Comparison of ENCODE assay signal across 8 mouse cellular contexts in genomic region chr4:154012132-154012882, GRCm38 (mm10). TPM values are rescaled to one million over a fixed set of nuclear protein-coding genes. Genes with fewer than 3 reads are reported as not detected.
DNase-seq lines count a peak whose midpoint lies in the region; ATAC-seq and TF ChIP-seq lines count a peak whose summit lies in the region.

No protein-coding gene starts in this region.

- peak overlapping the region; percentile 97 for H3K9ac ChIP-seq in heart, postnatal 0 days (replicated peaks; ENCODE audit: low read depth, low read length)
- peak overlapping the region; percentile 87 for H3K9ac ChIP-seq in liver, embryonic 15.5 days

- no peak for TF ChIP-seq POLR2A in thymus, adult 2 months (IDR thresholded peaks at IDR 0.05; ENCODE audit: control insufficient read depth, extremely low read depth, insufficient read depth, low read length, poor library complexity)

- peak overlapping the region; percentile 96 for H3K4me3 ChIP-seq in thymus, adult 2 months (ENCODE audit: control insufficient read depth, insufficient read depth, low read length)
- peak overlapping the region; percentile 99 for H3K4me3 ChIP-seq in heart, postnatal 0 days (ENCODE audit: low read depth, low read length)
- H3K4me3 ChIP-seq in liver, embryonic 15.5 days (replicated peaks), result peak overlapping the region; percentile 97

- H3K9me3 ChIP-seq in heart, postnatal 0 days (replicated peaks; ENCODE audit: control insufficient read depth, low read length), result no peaks in the 10 kb centered on the region
- no peaks in the 10 kb centered on the region for H3K9me3 ChIP-seq in liver, embryonic 15.5 days (replicated peaks)

- H3K4me1 ChIP-seq in thymus, adult 2 months (replicated peaks; ENCODE audit: control insufficient read depth, insufficient read depth, low read length), result peaks cover 23% of the 10 kb centered on the region
- peaks cover 17% of the 10 kb centered on the region for H3K4me1 ChIP-seq in heart, postnatal 0 days (ENCODE audit: control insufficient read depth, insufficient read depth)
- peaks cover 36% of the 10 kb centered on the region for H3K4me1 ChIP-seq in liver, embryonic 15.5 days (replicated peaks)

- no peaks in the 10 kb centered on the region for H3K27me3 ChIP-seq in thymus, adult 2 months (ENCODE audit: control insufficient read depth, insufficient read depth, low read length)
- no peaks in the 10 kb centered on the region for H3K27me3 ChIP-seq in heart, postnatal 0 days (ENCODE audit: control insufficient read depth, insufficient read depth, low read length)
- H3K27me3 ChIP-seq in liver, embryonic 15.5 days, result no peaks in the 10 kb centered on the region
- no peaks in the 10 kb centered on the region for H3K27me3 ChIP-seq in splenic B cell, adult 2 months (ENCODE audit: control insufficient read depth, insufficient read depth, low read length, poor library complexity, severe bottlenecking)

- WGBS in thymus, adult 2 months, result under 1% methylated on average over 55 of the region's 55 CpGs
- WGBS in heart, postnatal 0 days, result 2% methylated on average over 51 of the region's 55 CpGs
- WGBS in liver, embryonic 15.5 days (ENCODE audit: insufficient replicate concordance), result 1% methylated on average over 55 of the region's 55 CpGs

- peak; percentile 6; the same call in 1 of the 2 replicates for ATAC-seq in heart, postnatal 0 days (ENCODE audit: insufficient read depth, low read depth)
- no peak; the same call in 1 of the 2 replicates for ATAC-seq in liver, embryonic 15.5 days (ENCODE audit: insufficient read depth)

- TF ChIP-seq EP300 in heart, postnatal 0 days (IDR thresholded peaks at IDR 0.05; ENCODE audit: low read depth), result no peak

- H3K27ac ChIP-seq in thymus, adult 2 months (ENCODE audit: control insufficient read depth, insufficient read depth, low read length), result no peak overlapping the region
- H3K27ac ChIP-seq in heart, postnatal 0 days (ENCODE audit: low read depth), result peak overlapping the region; percentile 76
- peak overlapping the region; percentile 69 for H3K27ac ChIP-seq in liver, embryonic 15.5 days (replicated peaks)

- H3K36me3 ChIP-seq in thymus, adult 2 months (ENCODE audit: control insufficient read depth, insufficient read depth, low read length), result peaks cover 9% of the 10 kb centered on the region
- peaks cover 33% of the 10 kb centered on the region for H3K36me3 ChIP-seq in heart, postnatal 0 days (replicated peaks; ENCODE audit: control insufficient read depth, insufficient read depth, low read length)
- peaks cover 37% of the 10 kb centered on the region for H3K36me3 ChIP-seq in liver, embryonic 15.5 days (replicated peaks)
- H3K36me3 ChIP-seq in splenic B cell, adult 2 months (ENCODE audit: control insufficient read depth, insufficient read depth, low read length, poor library complexity, severe bottlenecking), result no peaks in the 10 kb centered on the region; the same call in 1 of the 2 replicates

- peak overlapping the region; percentile 98 for H3K4me2 ChIP-seq in heart, postnatal 0 days (ENCODE audit: low read depth, low read length)
- peak overlapping the region; percentile 86 for H3K4me2 ChIP-seq in liver, embryonic 15.5 days

- TF ChIP-seq CTCF in thymus, adult 2 months (IDR thresholded peaks at IDR 0.05; ENCODE audit: borderline replicate concordance, control insufficient read depth, extremely low read depth, insufficient read depth, low read length, poor library complexity), result no peak
- TF ChIP-seq CTCF in heart, postnatal 0 days (IDR thresholded peaks at IDR 0.05; ENCODE audit: low read depth), result no peak

- DNase-seq in adrenal gland, adult 2 months, result peak; percentile 48
- DNase-seq in adrenal gland, postnatal 4 days (ENCODE audit: low spot score in 2 of 2), result no peak
- no peak for DNase-seq in thymus, adult 2 months
- DNase-seq in thymus, adult 18-20 months, result no peak
- no peak for DNase-seq in heart, postnatal 0 days (ENCODE audit: low spot score)
- DNase-seq in splenic B cell, adult 2 months (ENCODE audit: low read depth, low spot score), result peak; percentile 26
- DNase-seq in frontal cortex, adult 2 months (ENCODE audit: extremely low spot score in 1 of 2, low spot score in 1 of 2), result no peak

RNA-seq across cellular contexts. Expression of gene Lrrc47, which starts 0.8 kb away (rescaled TPM):
- total RNA-seq in adrenal gland, adult 2 months (2021), result 10 to 100 TPM; 39.7 to 53.8 TPM
- polyA plus RNA-seq in adrenal gland, adult 2 months (2012; rRNA removed), result 75.9 and 89.1 TPM in 2 replicates
- total RNA-seq in adrenal gland, postnatal 4 days (2021), result 10 to 100 TPM; 64.2 to 65.6 TPM
- polyA plus RNA-seq in thymus, adult 2 months (2012; rRNA removed), result 118 and 144 TPM in 2 replicates
- 13.4 and 18.0 TPM in 2 replicates for total RNA-seq in heart, postnatal 0 days (2014; rRNA removed; ENCODE audit: low replicate concordance)
- polyA plus RNA-seq in heart, postnatal 0 days (2015; fragmentation: Nextera tagmentation; extraction: Ambion mirVana), result 11.1 and 12.2 TPM in 2 replicates
- 16.8 and 17.7 TPM in 2 replicates for polyA plus RNA-seq in liver, embryonic 15.5 days (2015; fragmentation: Nextera tagmentation; extraction: Ambion mirVana)
- polyA plus RNA-seq in frontal cortex, adult 2 months (2012; rRNA removed), result 49.0 and 51.1 TPM in 2 replicates

RNA-seq across cellular contexts. Expression of gene Smim1, which starts 13.7 kb away (rescaled TPM):
- total RNA-seq in adrenal gland, adult 2 months (2021), result 10 to 100 TPM; 54.7 to 69.5 TPM
- polyA plus RNA-seq in adrenal gland, adult 2 months (2012; rRNA removed), result 130 and 143 TPM in 2 replicates
- total RNA-seq in adrenal gland, postnatal 4 days (2021), result 10 to 100 TPM; 62.0 to 63.3 TPM
- 12.0 and 24.3 TPM in 2 replicates for polyA plus RNA-seq in thymus, adult 2 months (2012; rRNA removed)
- 15.9 and 26.5 TPM in 2 replicates for total RNA-seq in heart, postnatal 0 days (2014; rRNA removed; ENCODE audit: low replicate concordance)
- 23.8 and 32.6 TPM in 2 replicates for polyA plus RNA-seq in heart, postnatal 0 days (2015; fragmentation: Nextera tagmentation; extraction: Ambion mirVana)
- polyA plus RNA-seq in liver, embryonic 15.5 days (2015; fragmentation: Nextera tagmentation; extraction: Ambion mirVana), result 321 and 326 TPM in 2 replicates
- 19.4 and 20.0 TPM in 2 replicates for polyA plus RNA-seq in frontal cortex, adult 2 months (2012; rRNA removed)

RNA-seq across cellular contexts. Expression of gene Ccdc27, which starts 30.2 kb away (rescaled TPM):
- not detected for total RNA-seq in adrenal gland, adult 2 months (2021)
- not detected in 2 replicates for polyA plus RNA-seq in adrenal gland, adult 2 months (2012; rRNA removed)
- total RNA-seq in adrenal gland, postnatal 4 days (2021), result under 1 TPM in 1 of 2 experiments, not detected in 1; 0.20 TPM
- 0.05 and 0.08 TPM in 2 replicates for polyA plus RNA-seq in thymus, adult 2 months (2012; rRNA removed)
- total RNA-seq in heart, postnatal 0 days (2014; rRNA removed; ENCODE audit: low replicate concordance), result not detected in 2 replicates
- polyA plus RNA-seq in heart, postnatal 0 days (2015; fragmentation: Nextera tagmentation; extraction: Ambion mirVana), result not detected in 2 replicates
- 0.08 TPM in 1 of 2 replicates, not detected in the other for polyA plus RNA-seq in liver, embryonic 15.5 days (2015; fragmentation: Nextera tagmentation; extraction: Ambion mirVana)
- polyA plus RNA-seq in frontal cortex, adult 2 months (2012; rRNA removed), result not detected in 2 replicates

RNA-seq across cellular contexts. Expression of gene Cep104, which starts 37.3 kb away (rescaled TPM):
- 10 to 100 TPM; 25.6 to 25.7 TPM for total RNA-seq in adrenal gland, adult 2 months (2021)
- polyA plus RNA-seq in adrenal gland, adult 2 months (2012; rRNA removed), result 18.4 and 22.4 TPM in 2 replicates
- total RNA-seq in adrenal gland, postnatal 4 days (2021), result 10 to 100 TPM; 22.1 to 23.1 TPM
- 24.5 and 24.6 TPM in 2 replicates for polyA plus RNA-seq in thymus, adult 2 months (2012; rRNA removed)
- 9.2 and 13.4 TPM in 2 replicates for total RNA-seq in heart, postnatal 0 days (2014; rRNA removed; ENCODE audit: low replicate concordance)
- polyA plus RNA-seq in heart, postnatal 0 days (2015; fragmentation: Nextera tagmentation; extraction: Ambion mirVana), result 10.0 and 11.3 TPM in 2 replicates
- 6.4 and 6.7 TPM in 2 replicates for polyA plus RNA-seq in liver, embryonic 15.5 days (2015; fragmentation: Nextera tagmentation; extraction: Ambion mirVana)
- 21.0 and 21.2 TPM in 2 replicates for polyA plus RNA-seq in frontal cortex, adult 2 months (2012; rRNA removed)

RNA-seq across cellular contexts. Expression of gene Dffb, which starts 37.4 kb away (rescaled TPM):
- 1 to 10 TPM; 2.9 to 3.7 TPM for total RNA-seq in adrenal gland, adult 2 months (2021)
- 12.7 and 13.5 TPM in 2 replicates for polyA plus RNA-seq in adrenal gland, adult 2 months (2012; rRNA removed)
- total RNA-seq in adrenal gland, postnatal 4 days (2021), result 10 to 100 TPM; 13.8 TPM
- 50.1 and 54.6 TPM in 2 replicates for polyA plus RNA-seq in thymus, adult 2 months (2012; rRNA removed)
- 3.0 and 10.2 TPM in 2 replicates for total RNA-seq in heart, postnatal 0 days (2014; rRNA removed; ENCODE audit: low replicate concordance)
- 4.2 and 4.3 TPM in 2 replicates for polyA plus RNA-seq in heart, postnatal 0 days (2015; fragmentation: Nextera tagmentation; extraction: Ambion mirVana)
- polyA plus RNA-seq in liver, embryonic 15.5 days (2015; fragmentation: Nextera tagmentation; extraction: Ambion mirVana), result 7.1 and 7.4 TPM in 2 replicates
- 22.9 and 25.2 TPM in 2 replicates for polyA plus RNA-seq in frontal cortex, adult 2 months (2012; rRNA removed)

Comparison
In these comparisons a context has a peak if more than half of its experiments do, and no peak if none do; other contexts are left out.
1. DNase-seq: peak in adrenal gland, adult 2 months (single experiment) and splenic B cell, adult 2 months (single experiment); none in adrenal gland, postnatal 4 days (0 of 2), thymus, adult 2 months (single experiment), thymus, adult 18-20 months (0 of 2), heart, postnatal 0 days (single experiment) and frontal cortex, adult 2 months (0 of 2).
2. Peak in every context shown above with its lines, with median percentiles within 50 percentile points of each other: H3K4me3 ChIP-seq.